Mouse (Mus musculus): ENCODE data around the gene Pcbp3.

The Pcbp3 gene

GRCm38 (mm10) chr10:76931122-76931521 lies 30.6 kb downstream of the Pcbp3 start:
- DNase-seq (ENCODE audit: low read depth, low spot score), result peak; percentile 95

GRCm38 (mm10) chr10:76924441-76924840 lies 37.2 kb downstream of the Pcbp3 start:
- DNase-seq (ENCODE audit: low read depth, low spot score), result no peak

- DNase-seq (ENCODE audit: low read depth, low spot score), result no peak
These were observed 43.6 kb downstream of the Pcbp3 start for GRCm38 (mm10) chr10:76918086-76918485.

GRCm38 (mm10) chr10:76906434-76906833 lies 55.3 kb downstream of the Pcbp3 start:
- peak; percentile 10 for DNase-seq (ENCODE audit: low read depth, low spot score)

- no peak for DNase-seq (ENCODE audit: low read depth, low spot score)
These were observed 55.7 kb downstream of the Pcbp3 start for GRCm38 (mm10) chr10:76905935-76906341.

GRCm38 (mm10) chr10:76903694-76904093 lies 58.0 kb downstream of the Pcbp3 start:
- DNase-seq (ENCODE audit: low read depth, low spot score), result peak; percentile 40

- peak; percentile 91 for DNase-seq (ENCODE audit: low read depth, low spot score)
These were observed 58.6 kb downstream of the Pcbp3 start for GRCm38 (mm10) chr10:76903099-76903498.

GRCm38 (mm10) chr10:76902588-76902987 lies 59.1 kb downstream of the Pcbp3 start:
- peak; percentile 96 for DNase-seq (ENCODE audit: low read depth, low spot score)

GRCm38 (mm10) chr10:76898428-76898827 lies 63.3 kb downstream of the Pcbp3 start:
- DNase-seq (ENCODE audit: low read depth, low spot score), result no peak

- DNase-seq (ENCODE audit: low read depth, low spot score), result no peak
These were observed 70.2 kb downstream of the Pcbp3 start for GRCm38 (mm10) chr10:76891456-76891855.

- no peak for DNase-seq (ENCODE audit: low read depth, low spot score)
These were observed 78.0 kb downstream of the Pcbp3 start for GRCm38 (mm10) chr10:76883442-76884244.

- no peak for DNase-seq (ENCODE audit: low read depth, low spot score)
These were observed 78.8 kb downstream of the Pcbp3 start for GRCm38 (mm10) chr10:76882644-76883441.

GRCm38 (mm10) chr10:76881900-76882299 lies 79.8 kb downstream of the Pcbp3 start:
- DNase-seq (ENCODE audit: low read depth, low spot score), result no peak

GRCm38 (mm10) chr10:76875310-76875709 lies 86.4 kb downstream of the Pcbp3 start:
- DNase-seq (ENCODE audit: low read depth, low spot score), result no peak

- DNase-seq (ENCODE audit: low read depth, low spot score), result no peak
These were observed 86.8 kb downstream of the Pcbp3 start for GRCm38 (mm10) chr10:76874879-76875278.

GRCm38 (mm10) chr10:76874398-76874797 lies 87.3 kb downstream of the Pcbp3 start:
- no peak for DNase-seq (ENCODE audit: low read depth, low spot score)

GRCm38 (mm10) chr10:76873948-76874347 lies 87.7 kb downstream of the Pcbp3 start:
- DNase-seq (ENCODE audit: low read depth, low spot score), result peak; percentile 85

- peak; percentile 59 for DNase-seq (ENCODE audit: low read depth, low spot score)
These were observed 89.0 kb downstream of the Pcbp3 start for GRCm38 (mm10) chr10:76872736-76873135.

- DNase-seq (ENCODE audit: low read depth, low spot score), result no peak
These were observed 95.8 kb downstream of the Pcbp3 start for GRCm38 (mm10) chr10:76865936-76866335.

- no peak for DNase-seq (ENCODE audit: low read depth, low spot score)
These were observed 100.7 kb downstream of the Pcbp3 start for GRCm38 (mm10) chr10:76860998-76861397.

- peak; percentile 18 for DNase-seq (ENCODE audit: low read depth, low spot score)
These were observed 102.1 kb downstream of the Pcbp3 start for GRCm38 (mm10) chr10:76859355-76860127.

- no peak for DNase-seq (ENCODE audit: low read depth, low spot score)
These were observed 103.8 kb downstream of the Pcbp3 start for GRCm38 (mm10) chr10:76857879-76858278.

All from 3T3-L1 (cell line).